ENCODE assay signal across 7 mouse cellular contexts in the genomic region with DNA sequence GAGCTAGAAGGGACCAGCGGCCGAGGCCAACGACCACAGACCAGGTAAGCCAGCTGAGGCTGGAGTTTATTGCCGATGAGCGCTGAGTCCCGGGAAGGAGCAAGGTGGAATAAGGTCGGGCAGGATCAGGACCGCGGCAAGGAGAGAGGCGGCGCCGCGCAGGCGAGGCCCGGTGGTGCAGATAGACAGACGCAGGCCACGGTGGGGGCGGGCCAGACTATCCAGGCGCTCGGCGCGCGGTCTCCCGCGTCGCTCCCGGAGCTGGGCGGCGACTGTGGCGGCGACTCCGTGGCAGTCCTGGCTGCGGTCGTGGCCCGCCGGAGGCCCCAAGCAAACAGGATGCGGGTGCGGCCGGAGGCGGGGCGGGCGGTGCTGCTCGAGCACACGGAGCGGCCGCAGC. TPM values are rescaled to one million over a fixed set of nuclear protein-coding genes. Genes with fewer than 3 reads are reported as not detected.
DNase-seq lines count a peak whose midpoint lies in the region; ATAC-seq and TF ChIP-seq lines count a peak whose summit lies in the region.

No protein-coding gene starts in this region.

- no peak; the same call in 1 of the 2 replicates for TF ChIP-seq POLR2A in small intestine, adult 2 months (IDR thresholded peaks at IDR 0.05; ENCODE audit: low read depth, low read length)

- peak overlapping the region; percentile 66 for H3K4me3 ChIP-seq in limb, embryonic 11.5 days (ENCODE audit: low read depth, low read length)
- peak overlapping the region; percentile 79 for H3K4me3 ChIP-seq in midbrain, embryonic 10.5 days
- H3K4me3 ChIP-seq in small intestine, adult 2 months (ENCODE audit: low read depth, low read length): peak overlapping the region; percentile 93

- H3K9me3 ChIP-seq in limb, embryonic 11.5 days (ENCODE audit: control insufficient read depth, low read length): no peaks in the 10 kb centered on the region
- no peaks in the 10 kb centered on the region for H3K9me3 ChIP-seq in midbrain, embryonic 10.5 days (replicated peaks)

- peak overlapping the region; percentile 98 for H3K4me2 ChIP-seq in limb, embryonic 11.5 days (ENCODE audit: low read depth, severe bottlenecking)

- peak overlapping the region; percentile 80 for H3K27ac ChIP-seq in limb, embryonic 11.5 days (replicated peaks; ENCODE audit: low read depth, low read length)
- H3K27ac ChIP-seq in midbrain, embryonic 10.5 days (replicated peaks): peak overlapping the region; percentile 86
- peak overlapping the region; percentile 76 for H3K27ac ChIP-seq in small intestine, adult 2 months (ENCODE audit: insufficient read depth, low read depth, low read length)

- H3K4me1 ChIP-seq in limb, embryonic 11.5 days (ENCODE audit: control insufficient read depth, insufficient read depth, low read length): peaks cover 14% of the 10 kb centered on the region
- peaks cover 38% of the 10 kb centered on the region for H3K4me1 ChIP-seq in midbrain, embryonic 10.5 days
- peaks cover 31% of the 10 kb centered on the region for H3K4me1 ChIP-seq in small intestine, adult 2 months (ENCODE audit: control insufficient read depth, insufficient read depth, insufficient read length, low read length)

- TF ChIP-seq CTCF in small intestine, adult 2 months (IDR thresholded peaks at IDR 0.05; ENCODE audit: extremely low read depth, insufficient read length, insufficient replicate concordance, low read depth, low read length): peak; percentile 24; the same call in 1 of the 2 replicates

- peaks cover 7% of the 10 kb centered on the region for H3K36me3 ChIP-seq in limb, embryonic 11.5 days (ENCODE audit: control insufficient read depth, insufficient read depth, low read length)
- H3K36me3 ChIP-seq in midbrain, embryonic 10.5 days: peaks cover 29% of the 10 kb centered on the region
- peaks cover 16% of the 10 kb centered on the region for H3K36me3 ChIP-seq in small intestine, adult 2 months (ENCODE audit: control insufficient read depth, insufficient read depth, low read length)

- ATAC-seq in limb, embryonic 11.5 days (ENCODE audit: insufficient number of reproducible peaks, low FRiP score, low TSS enrichment, low read depth): peak; percentile 75

- under 1% methylated on average over 43 of the region's 46 CpGs for WGBS in limb, embryonic 11.5 days
- 0% methylated on average over 45 of the region's 46 CpGs for WGBS in midbrain, embryonic 10.5 days
- WGBS in small intestine, adult 2 months: under 1% methylated on average over 46 of the region's 46 CpGs

- DNase-seq in adrenal gland, postnatal 10 days: peak; percentile 83
- DNase-seq in embryo, embryonic 11 days: peak; percentile 83
- peak; percentile 50 to 75 for DNase-seq in gastrocnemius, postnatal 4 days (ENCODE audit: low spot score in 2 of 2)
- peak; percentile 69 for DNase-seq in kidney, adult 11 months
- DNase-seq in limb, embryonic 11.5 days (ENCODE audit: low spot score): peak; percentile 74
- DNase-seq in midbrain, embryonic 10.5 days (ENCODE audit: low spot score): peak; percentile 72

- H3K9ac ChIP-seq in limb, embryonic 11.5 days (ENCODE audit: low read length): peak overlapping the region; percentile 61

- no peaks in the 10 kb centered on the region for H3K27me3 ChIP-seq in limb, embryonic 11.5 days (ENCODE audit: control insufficient read depth, insufficient read depth, low read length)
- H3K27me3 ChIP-seq in midbrain, embryonic 10.5 days (ENCODE audit: low read depth, poor library complexity, severe bottlenecking): peaks cover 40% of the 10 kb centered on the region
- no peaks in the 10 kb centered on the region for H3K27me3 ChIP-seq in small intestine, adult 2 months (ENCODE audit: control insufficient read depth, insufficient read depth, low read length)

RNA-seq across cellular contexts. Expression of a gene that starts 0.7 kb away (rescaled TPM):
- 10 to 100 TPM; 20.4 to 24.2 TPM for total RNA-seq in adrenal gland, postnatal 10 days (2021)
- 10 to 100 TPM; 13.8 to 18.8 TPM for total RNA-seq in gastrocnemius, postnatal 4 days (2021)
- 7.9 and 9.6 TPM in 2 replicates for polyA plus RNA-seq in limb, embryonic 11.5 days (2014; fragmentation: Nextera tagmentation; extraction: Ambion mirVana)
- polyA plus RNA-seq in midbrain, embryonic 10.5 days (2016; fragmentation: Nextera tagmentation; extraction: Ambion mirVana): 6.3 and 10.0 TPM in 2 replicates
- polyA plus RNA-seq in small intestine, adult 2 months (2012; rRNA removed): 61.0 and 121 TPM in 2 replicates

RNA-seq across cellular contexts. Expression of a gene that starts 13.3 kb away (rescaled TPM):
- total RNA-seq in adrenal gland, postnatal 10 days (2021): 1 to 10 TPM; 2.7 to 3.9 TPM
- total RNA-seq in gastrocnemius, postnatal 4 days (2021): 1 to 10 TPM; 6.1 to 8.8 TPM
- polyA plus RNA-seq in limb, embryonic 11.5 days (2014; fragmentation: Nextera tagmentation; extraction: Ambion mirVana): 0.38 and 0.55 TPM in 2 replicates
- polyA plus RNA-seq in midbrain, embryonic 10.5 days (2016; fragmentation: Nextera tagmentation; extraction: Ambion mirVana): 0.86 and 1.4 TPM in 2 replicates
- polyA plus RNA-seq in small intestine, adult 2 months (2012; rRNA removed): 5.4 and 5.7 TPM in 2 replicates

RNA-seq across cellular contexts. Expression of a gene that starts 13.9 kb away (rescaled TPM):
- 10 to 100 TPM; 54.7 to 67.5 TPM for total RNA-seq in adrenal gland, postnatal 10 days (2021)
- 10 to 100 TPM; 45.5 to 59.0 TPM for total RNA-seq in gastrocnemius, postnatal 4 days (2021)
- 20.2 and 23.8 TPM in 2 replicates for polyA plus RNA-seq in limb, embryonic 11.5 days (2014; fragmentation: Nextera tagmentation; extraction: Ambion mirVana)
- polyA plus RNA-seq in midbrain, embryonic 10.5 days (2016; fragmentation: Nextera tagmentation; extraction: Ambion mirVana): 24.6 and 34.1 TPM in 2 replicates
- polyA plus RNA-seq in small intestine, adult 2 months (2012; rRNA removed): 14.2 and 24.9 TPM in 2 replicates

RNA-seq across cellular contexts. Expression of a gene that starts 28.7 kb away (rescaled TPM):
- under 1 TPM; 0.36 to 0.67 TPM for total RNA-seq in adrenal gland, postnatal 10 days (2021)
- total RNA-seq in gastrocnemius, postnatal 4 days (2021): under 1 TPM; 0.08 to 0.17 TPM
- 0.07 TPM in 1 of 2 replicates, not detected in the other for polyA plus RNA-seq in limb, embryonic 11.5 days (2014; fragmentation: Nextera tagmentation; extraction: Ambion mirVana)
- 0.04 and 0.10 TPM in 2 replicates for polyA plus RNA-seq in midbrain, embryonic 10.5 days (2016; fragmentation: Nextera tagmentation; extraction: Ambion mirVana)
- polyA plus RNA-seq in small intestine, adult 2 months (2012; rRNA removed): 0.32 and 0.34 TPM in 2 replicates

RNA-seq across cellular contexts. Expression of a gene that starts 35.5 kb away (rescaled TPM):
- 10 to 100 TPM in 1 of 2 experiments, 1 to 10 TPM in 1; 7.9 to 13.9 TPM for total RNA-seq in adrenal gland, postnatal 10 days (2021)
- 1 to 10 TPM; 9.1 to 9.7 TPM for total RNA-seq in gastrocnemius, postnatal 4 days (2021)
- 5.0 and 6.8 TPM in 2 replicates for polyA plus RNA-seq in limb, embryonic 11.5 days (2014; fragmentation: Nextera tagmentation; extraction: Ambion mirVana)
- 14.4 and 17.1 TPM in 2 replicates for polyA plus RNA-seq in midbrain, embryonic 10.5 days (2016; fragmentation: Nextera tagmentation; extraction: Ambion mirVana)
- polyA plus RNA-seq in small intestine, adult 2 months (2012; rRNA removed): 8.3 and 50.9 TPM in 2 replicates

Comparison
In these comparisons a context has a peak if more than half of its experiments do, and no peak if none do; other contexts are left out.
1. Peak in every context shown above with its lines: DNase-seq, ATAC-seq, H3K4me3 ChIP-seq and H3K27ac ChIP-seq.